Mouse (Mus musculus): ENCODE data around the gene B230217C12Rik.
A peak's percentile ranks its signal among the peaks of the same experiment; 100 is the strongest.

The B230217C12Rik gene

GRCm38 (mm10) chr11:97840539-97840954 lies at the start of gene B230217C12Rik:
Gene B230217C12Rik (plus strand): TSS chr11:97840780.
- peak; percentile 35 to 47 for DNase-seq

GRCm38 (mm10) chr11:97793165-97793564 lies 47.4 kb upstream of the B230217C12Rik start:
- DNase-seq, result peak in 1 of 2 experiments; percentile 57

GRCm38 (mm10) chr11:97796910-97797309 lies 43.7 kb upstream of the B230217C12Rik start:
- peak; percentile 68 to 77 for DNase-seq

- DNase-seq, result no peak
These were observed 43.1 kb upstream of the B230217C12Rik start for GRCm38 (mm10) chr11:97797369-97798082.

GRCm38 (mm10) chr11:97798083-97798435 lies 42.5 kb upstream of the B230217C12Rik start:
- DNase-seq, result no peak

GRCm38 (mm10) chr11:97798782-97799145 lies 41.8 kb upstream of the B230217C12Rik start, which contains the start of gene Lasp1:
Gene Lasp1 (plus strand): TSS chr11:97799000.
- peak; percentile 86 to 91 for DNase-seq

GRCm38 (mm10) chr11:97799146-97799993 lies 41.2 kb upstream of the B230217C12Rik start:
- peak; percentile 92 to 93 for DNase-seq

- DNase-seq, result peak; percentile 86 to 93
These were observed 40.4 kb upstream of the B230217C12Rik start for GRCm38 (mm10) chr11:97799994-97800690.

GRCm38 (mm10) chr11:97800691-97801408 lies 39.7 kb upstream of the B230217C12Rik start:
- DNase-seq, result peak in 1 of 2 experiments; percentile 49

- DNase-seq, result peak; percentile 52 to 65
These were observed 39.0 kb upstream of the B230217C12Rik start for GRCm38 (mm10) chr11:97801409-97802193.

- no peak for DNase-seq
These were observed 38.4 kb upstream of the B230217C12Rik start for GRCm38 (mm10) chr11:97802194-97802470.

- DNase-seq, result no peak
These were observed 38.1 kb upstream of the B230217C12Rik start for GRCm38 (mm10) chr11:97802495-97802894.

GRCm38 (mm10) chr11:97803847-97804246 lies 36.7 kb upstream of the B230217C12Rik start:
- no peak for DNase-seq

GRCm38 (mm10) chr11:97804841-97805661 lies 35.5 kb upstream of the B230217C12Rik start:
- DNase-seq, result peak; percentile 58 to 78

- DNase-seq, result peak; percentile 22 to 46
These were observed 34.6 kb upstream of the B230217C12Rik start for GRCm38 (mm10) chr11:97805662-97806612.

GRCm38 (mm10) chr11:97806613-97806964 lies 34.0 kb upstream of the B230217C12Rik start:
- DNase-seq, result no peak

- DNase-seq, result peak in 1 of 2 experiments; percentile 45
These were observed 33.0 kb upstream of the B230217C12Rik start for GRCm38 (mm10) chr11:97807626-97808025.

- DNase-seq, result peak; percentile 72 to 77
These were observed 32.5 kb upstream of the B230217C12Rik start for GRCm38 (mm10) chr11:97808093-97808492.

- peak; percentile 34 to 38 for DNase-seq
These were observed 31.9 kb upstream of the B230217C12Rik start for GRCm38 (mm10) chr11:97808621-97809234.
